Mouse (Mus musculus) kidney, adult 2 months (tissue): ENCODE results near the gene Bcas3. TPM values are rescaled to one million over a fixed set of nuclear protein-coding genes. Genes with fewer than 3 reads are reported as not detected.

Experiments used
- DNase-seq: peaks from one replicate; pipeline ENCODE4 v3.0.0; 2021
- H3K27ac ChIP-seq: fragments of 200-500 bp; 2 replicates; pipeline ENCODE4 v1.5.1; 2012; ENCODE audit warnings: low read depth, low read length, control low read depth, inconsistent platforms; ENCODE audit not compliant: insufficient read depth
- H3K27me3 ChIP-seq: fragments of 200-500 bp; replicated peaks from 2 replicates; pipeline ENCODE4 v1.6.1; 2012; ENCODE audit warnings: mild to moderate bottlenecking, moderate library complexity, low read length, inconsistent platforms; ENCODE audit not compliant: control insufficient read depth, insufficient read depth
- H3K36me3 ChIP-seq: fragments of 200-500 bp; 2 replicates; pipeline ENCODE4 v1.6.1; 2012; ENCODE audit warnings: mild to moderate bottlenecking, moderate library complexity, low read length, inconsistent platforms; ENCODE audit not compliant: control insufficient read depth, insufficient read depth
- H3K4me1 ChIP-seq: fragments of 200-500 bp; 2 replicates; pipeline ENCODE4 v1.6.1; 2011; ENCODE audit warnings: low read length; ENCODE audit not compliant: control insufficient read depth, insufficient read depth
- H3K4me3 ChIP-seq: fragments of 200-500 bp; 2 replicates; pipeline ENCODE4 v1.5.1; 2011; ENCODE audit warnings: mild to moderate bottlenecking, low read depth, low read length, control low read depth; ENCODE audit not compliant: insufficient read depth
- CTCF ChIP-seq: fragments of 200-500 bp; conservative IDR thresholded peaks from 2 replicates; pipeline ENCODE4 v1.5.1; 2011; ENCODE audit warnings: low read depth, mild to moderate bottlenecking, control low read depth, low read length, moderate library complexity, mixed read lengths; ENCODE audit not compliant: insufficient read depth, insufficient read length
- POLR2A ChIP-seq: fragments of 200-500 bp; IDR thresholded peaks from one replicate; pipeline ENCODE4 v1.6.1; 2011; ENCODE audit warnings: low read depth, low read length, control low read depth
- WGBS: fragments of 180-500 bp; shearing (Covaris S2); methylation state at CpG from one replicate; pipeline ENCODE4 v1.1.7; 2018; 5-methylcytosine and 5-hydroxymethylcytosine counted together
- polyA plus RNA-seq: library from polyadenylated mRNA; depleted of rRNA; stranded (reverse); fragments of >200 nt; gene quantifications from 2 replicates; pipeline ENCODE4 v1.2.3, GENCODE M21; 2012

Gene Bcas3
- polyA plus RNA-seq, 1 experiment, result 47.3 TPM

GRCm38 (mm10) chr11:85339173-85339831 is 13.7 kb upstream of the Bcas3 start:
- Histone ChIP-seq H3K4me3 (no peak overlapping the region), H3K4me1 (0 out of 2 replicates have a peak, but pooled peaks cover 3% of the 10 kb centered on the region), H3K36me3 (peaks cover 5% of the 10 kb centered on the region), H3K27me3 (no peaks in the 10 kb centered on the region), H3K27ac (no peak overlapping the region)
- TF ChIP-seq POLR2A, result no peak
- TF ChIP-seq CTCF, result no peak
- no peak for DNase-seq
- WGBS, result 96% methylated on average over 6 of the region's 6 CpGs

GRCm38 (mm10) chr11:85340070-85340616 is 12.8 kb upstream of the Bcas3 start:
- TF ChIP-seq POLR2A, result no peak
- TF ChIP-seq CTCF, result no peak
- H3K27me3 ChIP-seq, result no peaks in the 10 kb centered on the region
- 88% methylated on average over 7 of the region's 7 CpGs for WGBS
- no peak overlapping the region for H3K27ac ChIP-seq
- no peak for DNase-seq
- H3K4me3 ChIP-seq, result no peak overlapping the region
- peaks cover 5% of the 10 kb centered on the region for H3K36me3 ChIP-seq
- H3K4me1 ChIP-seq, result 0 out of 2 replicates have a peak, but pooled peaks cover 3% of the 10 kb centered on the region

- Histone ChIP-seq H3K36me3 (no peaks in the 10 kb centered on the region), H3K27me3 (no peaks in the 10 kb centered on the region), H3K27ac (no peak overlapping the region), H3K4me3 (peak overlapping the region; percentile 97; the same call in 1 of the 2 replicates), H3K4me1 (no peaks in the 10 kb centered on the region)
- WGBS, result 56% methylated on average over 4 of the region's 4 CpGs
- TF ChIP-seq CTCF (no peak), POLR2A (no peak)
- DNase-seq, result no peak
Measured at GRCm38 (mm10) chr11:85353819-85354218, 852 bp downstream of the Bcas3 start.

GRCm38 (mm10) chr11:85359641-85360040 is 6.7 kb downstream of the Bcas3 start:
- 90% methylated on average over 6 of the region's 6 CpGs for WGBS
- H3K4me3 ChIP-seq, result no peak overlapping the region
- no peak overlapping the region for H3K27ac ChIP-seq
- no peaks in the 10 kb centered on the region for H3K4me1 ChIP-seq
- no peaks in the 10 kb centered on the region for H3K27me3 ChIP-seq
- no peak for TF ChIP-seq POLR2A
- TF ChIP-seq CTCF, result no peak
- H3K36me3 ChIP-seq, result no peaks in the 10 kb centered on the region
- DNase-seq, result no peak

- DNase-seq, result no peak
- WGBS, result 83% methylated on average over 8 of the region's 8 CpGs
- H3K36me3 ChIP-seq, result no peaks in the 10 kb centered on the region; the same call in 1 of the 2 replicates
- no peak overlapping the region for H3K27ac ChIP-seq
- H3K27me3 ChIP-seq, result no peaks in the 10 kb centered on the region
- H3K4me3 ChIP-seq, result no peak overlapping the region
- TF ChIP-seq POLR2A (no peak), CTCF (no peak)
- H3K4me1 ChIP-seq, result no peaks in the 10 kb centered on the region
Measured at GRCm38 (mm10) chr11:85361621-85362020, 8.7 kb downstream of the Bcas3 start.

GRCm38 (mm10) chr11:85366168-85366567 is 13.2 kb downstream of the Bcas3 start:
- no peaks in the 10 kb centered on the region for H3K27me3 ChIP-seq
- H3K27ac ChIP-seq, result no peak overlapping the region
- H3K4me1 ChIP-seq, result no peaks in the 10 kb centered on the region
- 81% methylated on average over 3 of the region's 3 CpGs for WGBS
- H3K36me3 ChIP-seq, result no peaks in the 10 kb centered on the region; the same call in 1 of the 2 replicates
- TF ChIP-seq POLR2A (no peak), CTCF (no peak)
- DNase-seq, result no peak
- no peak overlapping the region for H3K4me3 ChIP-seq

GRCm38 (mm10) chr11:85367823-85368222 is 14.9 kb downstream of the Bcas3 start:
- whole genome bisulfite sequencing, result 84% methylated on average over 3 of the region's 3 CpGs
- Histone ChIP-seq H3K4me3 (no peak overlapping the region), H3K36me3 (no peaks in the 10 kb centered on the region; the same call in 1 of the 2 replicates), H3K27me3 (no peaks in the 10 kb centered on the region), H3K4me1 (no peaks in the 10 kb centered on the region), H3K27ac (no peak overlapping the region)
- DNase-seq, result no peak
- no peak for TF ChIP-seq CTCF
- TF ChIP-seq POLR2A, result no peak
